Mouse (Mus musculus) macrophage (primary cell): ENCODE measurements around the gene Map1lc3a. TPM values are rescaled to one million over a fixed set of nuclear protein-coding genes. Genes with fewer than 3 reads are reported as not detected.

Source experiments
- H3K27ac ChIP-seq: fragments of 350-480 bp; formaldehyde crosslinking; 2 replicates; pipeline ENCODE4 v1.9.0; 2021
- H3K36me3 ChIP-seq: fragments of 350-480 bp; formaldehyde crosslinking; 2 replicates; pipeline ENCODE4 v1.9.0; 2021; ENCODE audit errors: inconsistent target
- H3K4me3 ChIP-seq: fragments of 350-480 bp; formaldehyde crosslinking; 2 replicates; pipeline ENCODE4 v1.9.0; 2021; ENCODE audit errors: inconsistent target
- H3K79me2 ChIP-seq: fragments of 350-480 bp; formaldehyde crosslinking; 2 replicates; pipeline ENCODE4 v1.9.0; 2021; ENCODE audit errors: inconsistent target
- WGBS: methylation state at CpG from one replicate; pipeline ENCODE4 v1.1.7; 2026; ENCODE audit warnings: inconsistent platforms; ENCODE audit not compliant: missing documents; 5-methylcytosine and 5-hydroxymethylcytosine counted together
- polyA plus RNA-seq: library from polyadenylated mRNA; stranded (reverse); fragments of 250-400 nt; gene quantifications from 3 replicates; pipeline ENCODE4 v1.2.4, GENCODE M21; 2018; ENCODE audit warnings: inconsistent platforms
- total RNA-seq, 78 experiments: library from RNA; depleted of rRNA; stranded (reverse); fragments of 250-400 nt; gene quantifications; 1 replicate in 9 of 78; 2 replicates in 24 of 78; 3 replicates in 43 of 78; 4 replicates in 2 of 78; pipeline ENCODE4 v1.2.4; 2018; ENCODE audit warnings: inconsistent platforms in 56 of 78

Map1lc3a gene
- total RNA-seq (2018; cell fraction: chromatin; rRNA removed), result 1 to 10 TPM in 13 of 26 experiments, under 1 TPM in 4, not detected in 9; 0.58 to 7.6 (median 1.2) TPM
- 10 to 100 TPM in 25 of 26 experiments, 1 to 10 TPM in 1; 9.8 to 35.2 (median 21.9) TPM for total RNA-seq (2018; cell fraction: cytosol; rRNA removed)
- 1 to 10 TPM in 25 of 26 experiments, not detected in 1; 1.4 to 6.6 (median 3.9) TPM for total RNA-seq (2018; cell fraction: nucleus; rRNA removed)
- polyA plus RNA-seq, result 10.1 to 33.5 TPM (median 21.2 TPM) in 3 replicates

GRCm38 (mm10) chr2:155276195-155276594, at the start of gene Map1lc3a:
TSS of gene Map1lc3a (plus strand) at chr2:155276297.
- WGBS, result 2% methylated on average over 47 of the region's 47 CpGs
- peak within 1 kb of the TSS; percentile 38 for H3K4me3 ChIP-seq
- H3K79me2 ChIP-seq, result no peaks in the 10 kb centered on the region
- no peaks in the 10 kb centered on the region for H3K36me3 ChIP-seq
- H3K27ac ChIP-seq, result no peak within 1 kb of the TSS

GRCm38 (mm10) chr2:155235746-155236361, 40.2 kb upstream of the Map1lc3a start:
- Histone ChIP-seq H3K4me3 (peak overlapping the region; percentile 94), H3K36me3 (no peaks in the 10 kb centered on the region), H3K79me2 (peaks cover 43% of the 10 kb centered on the region), H3K27ac (peak overlapping the region; percentile 39)
- WGBS, result 10% methylated on average over 13 of the region's 13 CpGs

DNA sequence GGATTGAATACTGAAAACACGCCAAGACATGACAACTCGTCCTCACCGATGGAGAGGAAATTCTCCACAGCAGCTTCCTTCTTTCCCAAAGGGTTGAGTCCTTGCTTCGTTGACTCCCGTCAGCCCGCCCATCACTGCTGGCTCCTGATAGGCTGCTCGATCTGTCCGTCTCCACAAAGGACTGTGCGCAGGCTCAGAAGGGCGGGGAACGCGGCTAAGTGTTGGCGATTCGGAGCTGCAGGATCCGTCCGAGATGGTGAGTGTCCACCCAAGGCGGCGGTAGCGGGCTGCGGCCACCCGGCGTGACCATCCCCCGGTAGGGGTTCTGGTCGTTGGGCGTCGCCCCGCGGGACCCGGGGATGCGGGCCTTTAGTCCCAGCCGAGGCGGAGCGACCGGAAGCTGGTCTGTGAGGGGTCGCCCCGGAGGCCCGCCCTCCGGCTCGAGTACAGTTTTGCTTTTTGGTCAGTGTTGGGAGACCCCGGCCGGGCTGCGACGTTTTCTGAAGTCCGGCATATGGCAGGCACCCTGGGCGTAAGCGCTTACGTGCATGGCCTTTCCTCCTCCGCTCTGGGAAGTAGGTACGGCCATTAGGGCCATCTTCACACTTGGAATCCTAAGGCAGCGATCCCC, 39.6 kb upstream of the Map1lc3a start, which contains the start of gene Dynlrb1:
Dynlrb1 (plus strand) TSS at position 172 of the 631 bp plus-strand sequence.
- Histone ChIP-seq H3K79me2 (peaks cover 49% of the 10 kb centered on the region), H3K4me3 (peak within 1 kb of the TSS; percentile 94), H3K27ac (peak within 1 kb of the TSS; percentile 67), H3K36me3 (no peaks in the 10 kb centered on the region)
- WGBS, result 0% methylated on average over 49 of the region's 50 CpGs

DNA sequence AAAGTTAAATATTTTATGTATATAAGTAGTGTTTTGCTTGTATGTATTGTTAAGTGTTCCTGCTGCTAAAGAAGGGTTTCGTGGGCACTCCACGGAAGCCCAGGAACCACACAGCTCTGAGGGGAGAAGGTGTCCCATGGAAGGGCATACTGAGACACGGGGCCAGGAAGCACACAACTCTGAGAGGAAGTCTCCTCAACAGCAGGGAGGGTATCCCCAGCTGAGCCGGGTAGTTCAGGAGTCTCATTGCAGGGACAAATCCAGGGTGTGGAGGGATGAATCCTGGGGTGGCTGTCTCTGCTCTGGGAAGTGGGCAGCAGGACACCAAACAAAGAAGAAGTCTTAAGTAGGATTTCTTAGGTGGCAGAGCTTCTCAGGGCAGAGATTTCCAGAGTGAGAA, 38.8 kb upstream of the Map1lc3a start:
- peak overlapping the region; percentile 67 for H3K27ac ChIP-seq
- H3K4me3 ChIP-seq, result peak overlapping the region; percentile 94
- 4% methylated on average over 4 of the region's 4 CpGs for WGBS
- H3K36me3 ChIP-seq, result peaks cover 2% of the 10 kb centered on the region; the same call in 1 of the 2 replicates
- H3K79me2 ChIP-seq, result peaks cover 57% of the 10 kb centered on the region

- Histone ChIP-seq H3K36me3 (peaks cover 38% of the 10 kb centered on the region), H3K27ac (no peak overlapping the region), H3K4me3 (no peak overlapping the region), H3K79me2 (peaks cover 63% of the 10 kb centered on the region)
- 90% methylated on average over 4 of the region's 4 CpGs for WGBS
Measured at GRCm38 (mm10) chr2:155240915-155241314, 35.2 kb upstream of the Map1lc3a start.

DNA sequence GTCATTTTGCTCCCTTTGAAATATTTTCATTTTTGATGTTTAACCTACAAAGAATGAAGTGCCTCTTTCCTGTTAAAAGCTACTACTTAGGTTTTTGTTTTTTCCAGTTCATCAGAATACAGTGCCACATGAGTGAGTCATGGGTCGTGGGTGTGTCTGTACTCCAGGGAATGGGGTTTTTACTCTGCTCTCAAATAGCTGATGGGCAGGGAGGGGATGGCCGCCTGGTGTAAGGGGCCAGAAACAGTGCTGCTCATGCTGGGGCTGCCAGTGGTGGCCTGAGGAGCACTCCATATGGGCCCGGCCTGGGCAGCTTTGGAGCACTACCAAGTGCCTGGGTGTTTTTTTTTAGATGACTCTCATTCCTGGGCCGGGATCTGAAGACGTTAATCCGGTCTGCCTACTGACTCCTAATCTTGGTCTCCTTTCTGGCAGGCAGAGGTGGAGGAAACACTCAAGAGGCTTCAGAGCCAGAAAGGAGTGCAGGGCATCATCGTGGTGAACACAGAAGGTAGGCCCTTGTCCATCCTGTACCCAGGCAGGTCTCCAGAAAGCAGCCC, 33.7 kb upstream of the Map1lc3a start:
- 93% methylated on average over 7 of the region's 7 CpGs for whole genome bisulfite sequencing
- peaks cover 50% of the 10 kb centered on the region for H3K36me3 ChIP-seq
- peaks cover 54% of the 10 kb centered on the region for H3K79me2 ChIP-seq
- H3K4me3 ChIP-seq, result no peak overlapping the region
- no peak overlapping the region for H3K27ac ChIP-seq

DNA sequence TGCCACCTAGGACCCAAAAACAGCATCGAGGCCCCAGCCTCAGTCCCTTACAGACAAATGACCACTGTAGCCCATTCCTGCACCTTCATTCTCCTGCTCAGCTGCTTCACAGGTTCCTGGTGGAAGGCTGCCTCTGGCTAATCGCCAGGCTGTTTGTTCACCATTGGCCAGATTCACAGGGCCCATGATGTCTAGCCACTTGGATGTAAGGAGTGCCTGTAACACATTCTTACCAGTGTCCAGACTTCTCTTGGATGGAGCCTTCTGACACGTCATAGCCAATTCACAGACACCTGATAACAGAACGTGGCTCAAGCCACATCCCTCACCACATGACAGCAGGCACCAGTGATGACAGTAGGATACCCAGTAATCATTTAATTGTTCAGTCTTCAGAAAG, 29.9 kb upstream of the Map1lc3a start:
- 89% methylated on average over 4 of the region's 4 CpGs for WGBS

GRCm38 (mm10) chr2:155248206-155248605, 27.9 kb upstream of the Map1lc3a start:
- Histone ChIP-seq H3K36me3 (peaks cover 82% of the 10 kb centered on the region), H3K27ac (no peak overlapping the region), H3K79me2 (no peaks in the 10 kb centered on the region; the same call in 1 of the 2 replicates), H3K4me3 (no peak overlapping the region)
- 100% methylated on average over 1 of the region's 1 CpGs for WGBS

More for the DNA sequence above, 29.9 kb upstream of the Map1lc3a start:
- H3K4me3 ChIP-seq, result no peak overlapping the region
- H3K27ac ChIP-seq, result no peak overlapping the region
- peaks cover 86% of the 10 kb centered on the region for H3K36me3 ChIP-seq
- peaks cover 16% of the 10 kb centered on the region for H3K79me2 ChIP-seq

DNA sequence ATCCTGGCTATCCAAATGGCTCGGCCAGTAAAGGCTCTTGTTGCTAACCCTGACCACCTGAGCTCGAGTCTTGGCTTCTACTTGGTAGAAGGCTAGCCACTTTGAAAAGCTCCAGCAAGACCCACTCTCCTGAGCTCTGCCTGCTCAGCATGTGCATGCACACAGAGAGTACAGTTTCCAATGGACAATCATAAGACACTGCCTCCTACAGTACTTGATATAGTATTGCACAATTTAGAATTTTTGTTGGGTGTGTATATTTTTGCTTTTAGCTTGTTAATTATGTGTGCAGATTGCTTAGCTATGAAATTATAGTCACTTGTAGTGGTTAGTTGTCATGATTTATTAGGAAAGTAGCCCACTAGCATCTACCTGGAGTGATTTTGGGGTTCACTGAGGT, 27.4 kb upstream of the Map1lc3a start:
- no peaks in the 10 kb centered on the region; the same call in 1 of the 2 replicates for H3K79me2 ChIP-seq
- peaks cover 77% of the 10 kb centered on the region for H3K36me3 ChIP-seq
- WGBS, result 86% methylated on average over 2 of the region's 2 CpGs
- no peak overlapping the region for H3K4me3 ChIP-seq
- H3K27ac ChIP-seq, result no peak overlapping the region

- Histone ChIP-seq H3K4me3 (no peak overlapping the region), H3K27ac (no peak overlapping the region), H3K36me3 (peaks cover 68% of the 10 kb centered on the region), H3K79me2 (no peaks in the 10 kb centered on the region; the same call in 1 of the 2 replicates)
- 72% methylated on average over 5 of the region's 5 CpGs for WGBS
Measured at GRCm38 (mm10) chr2:155249588-155249987, 26.5 kb upstream of the Map1lc3a start.

DNA sequence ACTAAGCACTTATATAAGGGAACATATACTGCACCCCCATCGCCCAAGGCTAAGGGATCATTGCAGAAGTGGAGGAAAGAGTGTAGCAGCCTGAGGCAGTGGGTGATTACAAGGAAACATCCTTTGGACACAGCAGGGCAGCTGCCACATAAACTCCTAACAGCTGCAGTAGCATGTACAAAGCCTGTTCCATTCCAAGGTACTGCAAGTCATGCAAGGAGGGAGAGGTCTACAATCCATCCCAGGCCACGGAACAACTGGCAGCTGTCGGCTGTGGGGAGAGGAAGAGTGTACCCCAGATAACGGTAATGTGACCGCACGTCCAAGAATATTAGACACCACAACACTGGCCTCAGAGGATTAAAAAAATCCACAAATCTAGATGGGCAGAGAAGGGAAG, 10.6 kb upstream of the Map1lc3a start:
- Histone ChIP-seq H3K4me3 (no peak overlapping the region), H3K27ac (no peak overlapping the region), H3K36me3 (no peaks in the 10 kb centered on the region), H3K79me2 (no peaks in the 10 kb centered on the region)
- 94% methylated on average over 6 of the region's 6 CpGs for WGBS

- Histone ChIP-seq H3K4me3 (no peak overlapping the region), H3K36me3 (no peaks in the 10 kb centered on the region), H3K79me2 (no peaks in the 10 kb centered on the region), H3K27ac (no peak overlapping the region)
- WGBS, result 100% methylated on average over 4 of the region's 5 CpGs
Measured at GRCm38 (mm10) chr2:155266896-155267295, 9.2 kb upstream of the Map1lc3a start.

DNA sequence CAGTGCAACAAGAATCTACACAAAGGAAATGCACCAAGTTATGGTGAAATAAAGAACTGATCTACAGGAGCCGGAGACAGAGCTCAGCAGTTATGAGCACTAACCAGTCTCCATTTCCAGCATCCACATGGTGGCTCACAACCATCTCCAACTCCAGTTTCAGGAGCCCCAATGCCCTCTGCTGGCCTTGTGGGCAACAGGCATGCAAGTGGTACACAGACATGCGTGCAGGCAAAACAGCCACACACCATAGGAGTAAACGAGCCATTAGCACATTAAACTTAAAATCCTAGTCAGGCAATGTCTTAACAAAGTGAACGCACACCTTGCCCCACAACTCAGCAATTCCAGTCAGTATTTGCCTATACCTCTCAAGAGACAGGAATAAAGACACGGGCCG, 4.1 kb upstream of the Map1lc3a start:
- Histone ChIP-seq H3K79me2 (no peaks in the 10 kb centered on the region), H3K4me3 (no peak overlapping the region), H3K36me3 (no peaks in the 10 kb centered on the region), H3K27ac (no peak overlapping the region)
- 91% methylated on average over 6 of the region's 6 CpGs for WGBS

DNA sequence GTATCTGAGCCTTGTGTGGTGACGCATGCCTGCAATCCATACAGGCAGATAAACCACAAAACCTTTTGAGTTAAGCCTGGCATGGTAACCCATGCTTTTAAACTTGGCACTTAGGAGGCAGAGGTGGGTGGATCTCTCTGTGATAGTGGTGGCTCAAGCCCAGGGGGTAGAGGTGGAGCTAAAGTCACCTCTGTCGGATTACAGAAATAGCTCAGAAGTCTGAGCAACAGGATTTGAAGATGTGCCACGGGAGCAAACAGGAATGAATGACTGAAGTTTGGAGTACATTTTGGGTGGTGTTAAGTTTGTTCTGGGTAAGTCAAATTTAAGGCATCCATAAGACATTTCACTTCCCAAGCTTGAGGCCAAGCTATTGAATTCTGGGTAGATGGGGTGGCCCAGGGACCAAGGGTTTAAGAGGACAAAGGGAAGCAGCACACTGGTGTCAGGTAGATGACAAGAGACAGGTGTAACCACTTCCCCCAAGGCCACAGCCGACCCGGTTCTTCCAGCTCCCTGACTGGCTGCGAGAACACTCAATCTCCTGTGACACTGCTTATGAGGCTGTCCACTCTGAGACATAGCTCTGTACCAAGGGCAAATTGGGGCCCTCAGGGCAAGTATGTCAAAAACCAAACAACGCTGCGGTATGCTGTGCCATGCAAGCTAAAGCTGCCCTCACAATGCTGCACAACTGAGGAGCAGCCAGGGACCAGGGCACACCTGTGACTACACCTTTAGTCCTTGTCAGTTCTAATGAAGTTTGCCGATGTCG, 3.5 kb upstream of the Map1lc3a start:
- 86% methylated on average over 10 of the region's 10 CpGs for WGBS
- H3K27ac ChIP-seq, result no peak overlapping the region
- no peaks in the 10 kb centered on the region for H3K36me3 ChIP-seq
- H3K4me3 ChIP-seq, result no peak overlapping the region
- H3K79me2 ChIP-seq, result no peaks in the 10 kb centered on the region
